16 mouse cellular contexts compared by ENCODE assay signal in genomic region chr4:120935006-120935405, GRCm38 (mm10). TPM values are rescaled to one million over a fixed set of nuclear protein-coding genes. Genes with fewer than 3 reads are reported as not detected.
DNase-seq lines count a peak whose midpoint lies in the region; ATAC-seq lines count a peak whose summit lies in the region.
"Had no signal": no experiment of that assay in that cellular context is flagged by ENCODE, and none has a peak within 500 bp of the region (broad histone marks: within the 10 kb centered on the region; RNA-seq: fewer than 3 reads in every experiment).

No protein-coding gene starts in this region.

- no peak overlapping the region for H3K9ac ChIP-seq in intestine, embryonic 16.5 days (ENCODE audit: low read depth, low read length)
- no peak overlapping the region for H3K9ac ChIP-seq in hindbrain, embryonic 14.5 days
- H3K9ac ChIP-seq in forebrain, embryonic 13.5 days, result no peak overlapping the region
- H3K9ac ChIP-seq: heart, embryonic 13.5 days had no signal

- H3K9me3 ChIP-seq in intestine, embryonic 16.5 days (ENCODE audit: control insufficient read depth, low read length), result 0 out of 2 replicates have a peak, but pooled peaks cover 2% of the 10 kb centered on the region
- 0 out of 2 replicates have a peak, but pooled peaks cover 5% of the 10 kb centered on the region for H3K9me3 ChIP-seq in hindbrain, embryonic 14.5 days (ENCODE audit: control insufficient read depth, low read length)
- no peaks in the 10 kb centered on the region for H3K9me3 ChIP-seq in forebrain, embryonic 13.5 days (replicated peaks)

- ATAC-seq in intestine, embryonic 16.5 days, result peak; percentile 82
- no peak for ATAC-seq in hindbrain, embryonic 14.5 days (ENCODE audit: low FRiP score)
- no peak for ATAC-seq in forebrain, embryonic 13.5 days
- ATAC-seq: forebrain, embryonic 14.5 days had no signal

- H3K4me2 ChIP-seq in intestine, embryonic 16.5 days (ENCODE audit: low read depth, low read length), result no peak overlapping the region
- H3K4me2 ChIP-seq in hindbrain, embryonic 14.5 days (replicated peaks), result no peak overlapping the region
- no peak overlapping the region for H3K4me2 ChIP-seq in forebrain, embryonic 13.5 days
- H3K4me2 ChIP-seq: heart, embryonic 13.5 days had no signal

- no peaks in the 10 kb centered on the region for H3K4me1 ChIP-seq in intestine, embryonic 16.5 days (ENCODE audit: control insufficient read depth, insufficient read depth, low read length)
- H3K4me1 ChIP-seq in hindbrain, embryonic 14.5 days (replicated peaks; ENCODE audit: control insufficient read depth, insufficient read depth, low read length), result no peaks in the 10 kb centered on the region
- H3K4me1 ChIP-seq in forebrain, embryonic 13.5 days, result no peaks in the 10 kb centered on the region
- H3K4me1 ChIP-seq: embryonic facial prominence, embryonic 10.5 days; heart, embryonic 13.5 days had no signal

- 0 out of 2 replicates have a peak, but pooled peaks cover 7% of the 10 kb centered on the region for H3K36me3 ChIP-seq in intestine, embryonic 16.5 days (ENCODE audit: control insufficient read depth, insufficient read depth, low read length)
- H3K36me3 ChIP-seq in hindbrain, embryonic 14.5 days (replicated peaks; ENCODE audit: control insufficient read depth, insufficient read depth), result peaks cover 9% of the 10 kb centered on the region; the same call in 1 of the 2 replicates
- H3K36me3 ChIP-seq in forebrain, embryonic 13.5 days (ENCODE audit: poor library complexity, severe bottlenecking), result 0 out of 2 replicates have a peak, but pooled peaks cover 13% of the 10 kb centered on the region

- no peak overlapping the region for H3K27ac ChIP-seq in intestine, embryonic 16.5 days (ENCODE audit: low read length)
- no peak overlapping the region for H3K27ac ChIP-seq in hindbrain, embryonic 14.5 days
- H3K27ac ChIP-seq in forebrain, embryonic 13.5 days, result no peak overlapping the region
- H3K27ac ChIP-seq: embryonic facial prominence, embryonic 10.5 days; heart, embryonic 13.5 days had no signal

- DNase-seq in kidney, adult 8-10 months, result peak; percentile 53 to 70
- DNase-seq in kidney, postnatal 10 days, result no peak
- peak; percentile 53 for DNase-seq in kidney, postnatal 14 days
- DNase-seq in hindbrain, embryonic 14.5 days (ENCODE audit: low spot score), result no peak
- DNase-seq: adrenal gland, adult 2 months; adrenal gland, postnatal 25 days; cerebellum, adult 18-20 months; cerebellum, adult 9-11 months; cerebellum, postnatal 36 days; gastrocnemius, postnatal 36 days; heart, postnatal 36 days had no signal

- WGBS in intestine, embryonic 16.5 days, result 61% methylated on average over 3 of the region's 3 CpGs
- 90% methylated on average over 3 of the region's 3 CpGs for WGBS in hindbrain, embryonic 14.5 days
- WGBS in forebrain, embryonic 13.5 days, result 90% methylated on average over 3 of the region's 3 CpGs

- H3K27me3 ChIP-seq in intestine, embryonic 16.5 days (replicated peaks; ENCODE audit: control insufficient read depth, insufficient read depth, low read length), result no peaks in the 10 kb centered on the region
- no peaks in the 10 kb centered on the region for H3K27me3 ChIP-seq in hindbrain, embryonic 14.5 days (ENCODE audit: control insufficient read depth, insufficient read depth, low read length)
- no peaks in the 10 kb centered on the region for H3K27me3 ChIP-seq in forebrain, embryonic 13.5 days
- H3K27me3 ChIP-seq: heart, embryonic 13.5 days had no signal

- no peak overlapping the region for H3K4me3 ChIP-seq in intestine, embryonic 16.5 days (ENCODE audit: low read length)
- H3K4me3 ChIP-seq in hindbrain, embryonic 14.5 days (replicated peaks; ENCODE audit: low read length), result no peak overlapping the region
- no peak overlapping the region for H3K4me3 ChIP-seq in forebrain, embryonic 13.5 days
- H3K4me3 ChIP-seq: embryonic facial prominence, embryonic 10.5 days; heart, embryonic 13.5 days had no signal

RNA-seq across cellular contexts. Expression of gene Exo5, which starts 10.2 kb away (rescaled TPM):
- 23.9 and 26.9 TPM in 2 replicates for polyA plus RNA-seq in intestine, embryonic 16.5 days (2015; fragmentation: Nextera tagmentation; extraction: Ambion mirVana)
- polyA plus RNA-seq in hindbrain, embryonic 14.5 days (2014; fragmentation: Nextera tagmentation; extraction: Ambion mirVana), result 23.2 and 29.6 TPM in 2 replicates
- 42.9 and 44.4 TPM in 2 replicates for polyA plus RNA-seq in forebrain, embryonic 13.5 days (2015; fragmentation: Nextera tagmentation; extraction: Ambion mirVana)

RNA-seq across cellular contexts. Expression of gene Zfp69, which starts 16.5 kb away (rescaled TPM):
- polyA plus RNA-seq in intestine, embryonic 16.5 days (2015; fragmentation: Nextera tagmentation; extraction: Ambion mirVana), result 3.9 and 4.8 TPM in 2 replicates
- polyA plus RNA-seq in hindbrain, embryonic 14.5 days (2014; fragmentation: Nextera tagmentation; extraction: Ambion mirVana), result 5.4 and 6.0 TPM in 2 replicates
- 7.4 and 8.9 TPM in 2 replicates for polyA plus RNA-seq in forebrain, embryonic 13.5 days (2015; fragmentation: Nextera tagmentation; extraction: Ambion mirVana)

Comparison
In these comparisons a context has a peak if more than half of its experiments do, and no peak if none do; other contexts are left out.
1. DNase-seq: peak in kidney, adult 8-10 months (2 of 2) and kidney, postnatal 14 days (single experiment); none in kidney, postnatal 10 days (single experiment) and hindbrain, embryonic 14.5 days (single experiment).